Mouse (Mus musculus): Measurements from ENCODE around the gene Necab3. TPM values are rescaled to one million over a fixed set of nuclear protein-coding genes. Genes with fewer than 3 reads are reported as not detected.

Necab3 gene
- polyA plus RNA-seq, 1 experiment from 2014 or later, result 0.58 TPM

DNA sequence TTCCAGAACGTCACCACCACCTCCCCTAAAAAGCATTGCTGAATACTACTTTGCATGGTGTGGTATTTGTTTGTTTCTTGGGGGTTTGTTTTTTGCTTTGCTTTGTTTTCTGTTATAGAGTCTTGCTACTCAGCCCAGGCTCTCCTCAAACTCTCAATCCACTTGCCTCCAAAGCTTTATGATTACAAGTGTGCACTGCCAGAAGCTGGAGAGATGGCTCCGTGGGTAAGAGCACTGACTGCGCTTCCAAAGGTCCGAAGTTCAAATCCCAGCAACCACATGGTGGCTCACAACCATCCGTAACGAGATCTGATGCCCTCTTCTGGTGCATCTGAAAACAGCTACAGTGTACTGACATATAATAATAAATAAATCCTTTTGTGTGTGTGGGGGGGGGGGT is 41.9 kb upstream of the Necab3 start:
- no peak overlapping the region for H3K4me2 ChIP-seq (ENCODE audit: low read length)
- TF ChIP-seq CTCF (IDR thresholded peaks at IDR 0.05; ENCODE audit: low read depth), result peak; percentile 41
- H3K4me1 ChIP-seq (replicated peaks; ENCODE audit: insufficient read depth, low read length), result peaks cover 13% of the 10 kb centered on the region; the same call in 1 of the 2 replicates
- no peaks in the 10 kb centered on the region for H3K27me3 ChIP-seq (ENCODE audit: insufficient read depth, low read length)
- whole genome bisulfite sequencing, result 73% methylated on average over 6 of the region's 6 CpGs
- no peak overlapping the region for H3K4me3 ChIP-seq (replicated peaks; ENCODE audit: low read depth, low read length)
- no peaks in the 10 kb centered on the region; the same call in 1 of the 2 replicates for H3K36me3 ChIP-seq (ENCODE audit: insufficient read depth, low read length)
- no peaks in the 10 kb centered on the region for H3K9me3 ChIP-seq (replicated peaks; ENCODE audit: low read length)
- ATAC-seq (replicated peaks; ENCODE audit: low FRiP score, low read depth) (no peak), DNase-seq (ENCODE audit: low spot score) (no peak)
- no peak overlapping the region for H3K27ac ChIP-seq
- no peak overlapping the region for H3K9ac ChIP-seq (ENCODE audit: low read depth, low read length)

DNA sequence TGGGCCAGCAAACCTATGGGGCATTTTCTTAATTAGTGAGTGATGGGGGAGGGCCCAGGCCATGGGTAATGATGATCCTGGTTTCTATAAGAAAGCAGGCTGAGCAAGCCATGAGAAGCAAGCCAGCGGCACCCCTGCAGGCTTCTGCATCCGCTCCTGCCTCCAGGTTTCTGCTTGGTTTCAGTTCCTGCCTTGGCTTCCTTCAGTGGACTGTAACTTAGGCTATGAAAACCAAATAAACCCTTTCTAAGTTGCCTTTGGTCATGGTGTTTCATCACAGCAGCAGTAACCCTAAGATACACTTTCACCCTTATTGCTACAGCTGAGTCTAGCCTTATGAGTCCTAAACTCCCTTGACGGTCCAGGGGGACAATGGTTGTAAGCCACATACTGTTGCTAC is 38.7 kb upstream of the Necab3 start:
- Histone ChIP-seq H3K9me3 (replicated peaks; ENCODE audit: low read length) (no peaks in the 10 kb centered on the region), H3K4me2 (ENCODE audit: low read length) (no peak overlapping the region), H3K4me3 (replicated peaks; ENCODE audit: low read depth, low read length) (no peak overlapping the region), H3K27me3 (ENCODE audit: insufficient read depth, low read length) (no peaks in the 10 kb centered on the region), H3K9ac (ENCODE audit: low read depth, low read length) (no peak overlapping the region), H3K36me3 (ENCODE audit: insufficient read depth, low read length) (peaks cover 14% of the 10 kb centered on the region), H3K4me1 (replicated peaks; ENCODE audit: insufficient read depth, low read length) (0 out of 2 replicates have a peak, but pooled peaks cover under 1% of the 10 kb centered on the region), H3K27ac (no peak overlapping the region)
- WGBS, result 93% methylated on average over 3 of the region's 3 CpGs
- no peak for TF ChIP-seq CTCF (IDR thresholded peaks at IDR 0.05; ENCODE audit: low read depth)
- ATAC-seq (replicated peaks; ENCODE audit: low FRiP score, low read depth) (no peak), DNase-seq (ENCODE audit: low spot score) (no peak)

- Histone ChIP-seq H3K36me3 (ENCODE audit: insufficient read depth, low read length) (peaks cover 14% of the 10 kb centered on the region), H3K9me3 (replicated peaks; ENCODE audit: low read length) (no peaks in the 10 kb centered on the region), H3K9ac (ENCODE audit: low read depth, low read length) (no peak overlapping the region), H3K4me1 (replicated peaks; ENCODE audit: insufficient read depth, low read length) (no peaks in the 10 kb centered on the region), H3K27ac (no peak overlapping the region), H3K27me3 (ENCODE audit: insufficient read depth, low read length) (no peaks in the 10 kb centered on the region), H3K4me3 (replicated peaks; ENCODE audit: low read depth, low read length) (no peak overlapping the region), H3K4me2 (ENCODE audit: low read length) (no peak overlapping the region)
- TF ChIP-seq CTCF (IDR thresholded peaks at IDR 0.05; ENCODE audit: low read depth), result no peak
- ATAC-seq (replicated peaks; ENCODE audit: low FRiP score, low read depth) (no peak), DNase-seq (ENCODE audit: low spot score) (no peak)
- WGBS, result 61% methylated on average over 5 of the region's 5 CpGs
These were observed 37.1 kb upstream of the Necab3 start for GRCm38 (mm10) chr2:154595775-154596174.

DNA sequence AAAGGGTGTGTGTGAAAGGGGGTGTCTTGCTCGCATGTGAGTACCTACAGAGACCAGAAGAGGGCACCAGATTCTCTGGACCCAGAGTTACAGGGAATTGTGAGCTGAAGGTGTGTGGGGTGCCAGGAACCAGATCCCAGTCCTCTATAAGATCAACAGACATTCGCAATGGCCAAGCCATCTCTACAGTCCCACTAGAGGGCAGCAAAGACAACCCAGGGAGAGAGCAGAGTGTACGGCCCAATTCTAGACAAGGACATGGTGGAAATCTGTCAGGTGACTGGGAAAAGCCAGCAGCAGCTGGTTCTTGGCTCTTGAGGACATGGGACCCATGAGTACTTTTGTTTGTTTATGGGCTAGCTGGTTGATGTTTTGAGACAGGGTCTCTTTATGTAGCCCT is 34.3 kb upstream of the Necab3 start:
- no peaks in the 10 kb centered on the region for H3K27me3 ChIP-seq (ENCODE audit: insufficient read depth, low read length)
- peaks cover 14% of the 10 kb centered on the region for H3K36me3 ChIP-seq (ENCODE audit: insufficient read depth, low read length)
- H3K4me3 ChIP-seq (replicated peaks; ENCODE audit: low read depth, low read length), result no peak overlapping the region
- H3K9me3 ChIP-seq (replicated peaks; ENCODE audit: low read length), result no peaks in the 10 kb centered on the region
- H3K9ac ChIP-seq (ENCODE audit: low read depth, low read length), result no peak overlapping the region
- ATAC-seq (replicated peaks; ENCODE audit: low FRiP score, low read depth), result no peak
- 65% methylated on average over 3 of the region's 3 CpGs for WGBS
- no peak overlapping the region for H3K27ac ChIP-seq
- peak; percentile 69 for TF ChIP-seq CTCF (IDR thresholded peaks at IDR 0.05; ENCODE audit: low read depth)
- no peaks in the 10 kb centered on the region for H3K4me1 ChIP-seq (replicated peaks; ENCODE audit: insufficient read depth, low read length)
- DNase-seq (ENCODE audit: low spot score), result peak; percentile 38
- H3K4me2 ChIP-seq (ENCODE audit: low read length), result no peak overlapping the region

GRCm38 (mm10) chr2:154591239-154591638 is 32.5 kb upstream of the Necab3 start:
- H3K27me3 ChIP-seq (ENCODE audit: insufficient read depth, low read length), result no peaks in the 10 kb centered on the region
- no peaks in the 10 kb centered on the region for H3K4me1 ChIP-seq (replicated peaks; ENCODE audit: insufficient read depth, low read length)
- TF ChIP-seq CTCF (IDR thresholded peaks at IDR 0.05; ENCODE audit: low read depth), result no peak
- H3K9ac ChIP-seq (ENCODE audit: low read depth, low read length), result no peak overlapping the region
- 84% methylated on average over 3 of the region's 3 CpGs for WGBS
- H3K4me2 ChIP-seq (ENCODE audit: low read length), result no peak overlapping the region
- ATAC-seq (replicated peaks; ENCODE audit: low FRiP score, low read depth), result no peak
- H3K36me3 ChIP-seq (ENCODE audit: insufficient read depth, low read length), result peaks cover 19% of the 10 kb centered on the region
- no peaks in the 10 kb centered on the region for H3K9me3 ChIP-seq (replicated peaks; ENCODE audit: low read length)
- no peak overlapping the region for H3K27ac ChIP-seq
- DNase-seq (ENCODE audit: low spot score), result no peak
- H3K4me3 ChIP-seq (replicated peaks; ENCODE audit: low read depth, low read length), result no peak overlapping the region

GRCm38 (mm10) chr2:154589051-154589450 is 30.4 kb upstream of the Necab3 start:
- Histone ChIP-seq H3K27ac (no peak overlapping the region), H3K4me1 (replicated peaks; ENCODE audit: insufficient read depth, low read length) (no peaks in the 10 kb centered on the region), H3K4me3 (replicated peaks; ENCODE audit: low read depth, low read length) (no peak overlapping the region), H3K4me2 (ENCODE audit: low read length) (no peak overlapping the region), H3K36me3 (ENCODE audit: insufficient read depth, low read length) (peaks cover 14% of the 10 kb centered on the region; the same call in 1 of the 2 replicates), H3K9me3 (replicated peaks; ENCODE audit: low read length) (no peaks in the 10 kb centered on the region), H3K9ac (ENCODE audit: low read depth, low read length) (no peak overlapping the region), H3K27me3 (ENCODE audit: insufficient read depth, low read length) (no peaks in the 10 kb centered on the region)
- TF ChIP-seq CTCF (IDR thresholded peaks at IDR 0.05; ENCODE audit: low read depth), result no peak
- WGBS, result 87% methylated on average over 4 of the region's 4 CpGs
- DNase-seq (ENCODE audit: low spot score) (no peak), ATAC-seq (replicated peaks; ENCODE audit: low FRiP score, low read depth) (no peak)

DNA sequence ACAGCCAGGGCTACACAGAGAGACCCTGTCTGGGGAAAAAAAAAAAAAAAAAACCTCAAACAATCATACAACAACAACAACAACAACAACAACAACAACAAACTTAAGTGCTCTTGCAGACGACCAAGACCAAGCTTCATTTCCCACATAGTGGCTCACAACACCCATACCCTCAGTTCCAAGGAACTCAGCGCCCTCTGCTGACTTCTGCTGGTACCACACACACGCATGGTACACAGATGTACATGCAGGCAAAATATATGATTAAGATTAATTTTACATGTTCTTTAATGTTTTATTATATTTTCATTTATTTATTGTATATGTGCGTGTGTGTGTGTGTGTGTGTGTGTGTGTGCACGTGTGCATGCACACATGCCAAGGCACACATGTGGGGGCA is 27.7 kb upstream of the Necab3 start:
- Histone ChIP-seq H3K9ac (ENCODE audit: low read depth, low read length) (no peak overlapping the region), H3K4me2 (ENCODE audit: low read length) (no peak overlapping the region), H3K4me3 (replicated peaks; ENCODE audit: low read depth, low read length) (no peak overlapping the region), H3K9me3 (replicated peaks; ENCODE audit: low read length) (no peaks in the 10 kb centered on the region), H3K4me1 (replicated peaks; ENCODE audit: insufficient read depth, low read length) (no peaks in the 10 kb centered on the region), H3K27me3 (ENCODE audit: insufficient read depth, low read length) (no peaks in the 10 kb centered on the region), H3K36me3 (ENCODE audit: insufficient read depth, low read length) (peaks cover 5% of the 10 kb centered on the region; the same call in 1 of the 2 replicates), H3K27ac (no peak overlapping the region)
- peak; percentile 44 for DNase-seq (ENCODE audit: low spot score)
- WGBS, result 76% methylated on average over 5 of the region's 5 CpGs
- no peak for ATAC-seq (replicated peaks; ENCODE audit: low FRiP score, low read depth)
- TF ChIP-seq CTCF (IDR thresholded peaks at IDR 0.05; ENCODE audit: low read depth), result peak; percentile 68
